Mouse (Mus musculus): ENCODE data around the gene Tmed10. TPM values are rescaled to one million over a fixed set of nuclear protein-coding genes. Genes with fewer than 3 reads are reported as not detected.

Gene Tmed10
- polyA plus RNA-seq, 1 experiment from 2014 or later = 264 TPM

- H3K4me2 ChIP-seq = no peak overlapping the region
- no peak overlapping the region for H3K27ac ChIP-seq
- no peak overlapping the region for H3K9ac ChIP-seq (replicated peaks)
- WGBS = 54% methylated on average over 3 of the region's 3 CpGs
- no peaks in the 10 kb centered on the region for H3K27me3 ChIP-seq
- peaks cover 3% of the 10 kb centered on the region; the same call in 1 of the 2 replicates for H3K4me1 ChIP-seq (replicated peaks)
- H3K9me3 ChIP-seq = no peaks in the 10 kb centered on the region
- ATAC-seq (ENCODE audit: insufficient number of reproducible peaks, insufficient read depth, low FRiP score, low TSS enrichment, low read depth) = no peak
- H3K4me3 ChIP-seq (replicated peaks) = no peak overlapping the region
- H3K36me3 ChIP-seq = peaks cover 98% of the 10 kb centered on the region
Observed at GRCm38 (mm10) chr12:85308651-85309050, 66.0 kb downstream of the Tmed10 start.

GRCm38 (mm10) chr12:85305247-85305892 is 69.3 kb downstream of the Tmed10 start:
- no peak for ATAC-seq (ENCODE audit: insufficient number of reproducible peaks, insufficient read depth, low FRiP score, low TSS enrichment, low read depth)
- peaks cover 97% of the 10 kb centered on the region for H3K36me3 ChIP-seq
- H3K27me3 ChIP-seq = no peaks in the 10 kb centered on the region
- no peaks in the 10 kb centered on the region for H3K9me3 ChIP-seq
- WGBS = 51% methylated on average over 16 of the region's 16 CpGs
- H3K9ac ChIP-seq (replicated peaks) = no peak overlapping the region; the same call in 1 of the 2 replicates
- peaks cover 3% of the 10 kb centered on the region; the same call in 1 of the 2 replicates for H3K4me1 ChIP-seq (replicated peaks)
- no peak overlapping the region for H3K4me2 ChIP-seq
- H3K27ac ChIP-seq = 0 out of 2 replicates have a peak overlapping the region, but pooled peaks have one; percentile 35
- no peak overlapping the region for H3K4me3 ChIP-seq (replicated peaks)

GRCm38 (mm10) chr12:85304725-85305124 is 69.9 kb downstream of the Tmed10 start:
- peaks cover 97% of the 10 kb centered on the region for H3K36me3 ChIP-seq
- H3K27me3 ChIP-seq = no peaks in the 10 kb centered on the region
- H3K4me1 ChIP-seq (replicated peaks) = peaks cover 3% of the 10 kb centered on the region; the same call in 1 of the 2 replicates
- no peak overlapping the region for H3K27ac ChIP-seq
- H3K4me3 ChIP-seq (replicated peaks) = no peak overlapping the region
- no peaks in the 10 kb centered on the region for H3K9me3 ChIP-seq
- ATAC-seq (ENCODE audit: insufficient number of reproducible peaks, insufficient read depth, low FRiP score, low TSS enrichment, low read depth) = no peak
- WGBS = 65% methylated on average over 4 of the region's 4 CpGs
- no peak overlapping the region for H3K4me2 ChIP-seq
- H3K9ac ChIP-seq (replicated peaks) = no peak overlapping the region

- Histone ChIP-seq H3K4me1 (replicated peaks) (peaks cover 11% of the 10 kb centered on the region), H3K4me2 (no peak overlapping the region), H3K27ac (no peak overlapping the region), H3K27me3 (no peaks in the 10 kb centered on the region), H3K9ac (replicated peaks) (no peak overlapping the region), H3K9me3 (no peaks in the 10 kb centered on the region), H3K4me3 (replicated peaks) (no peak overlapping the region), H3K36me3 (peaks cover 92% of the 10 kb centered on the region)
- 54% methylated on average over 2 of the region's 2 CpGs for WGBS
- no peak for ATAC-seq (ENCODE audit: insufficient number of reproducible peaks, insufficient read depth, low FRiP score, low TSS enrichment, low read depth)
Observed at GRCm38 (mm10) chr12:85303256-85303655, 71.4 kb downstream of the Tmed10 start.

- no peak for ATAC-seq (ENCODE audit: insufficient number of reproducible peaks, insufficient read depth, low FRiP score, low TSS enrichment, low read depth)
- 39% methylated on average over 1 of the region's 1 CpGs for WGBS
- Histone ChIP-seq H3K9ac (replicated peaks) (no peak overlapping the region), H3K27ac (no peak overlapping the region), H3K4me1 (replicated peaks) (peaks cover 28% of the 10 kb centered on the region), H3K27me3 (no peaks in the 10 kb centered on the region), H3K9me3 (peaks cover 7% of the 10 kb centered on the region), H3K36me3 (peaks cover 49% of the 10 kb centered on the region), H3K4me3 (replicated peaks) (no peak overlapping the region), H3K4me2 (no peak overlapping the region)
Observed at GRCm38 (mm10) chr12:85298835-85299180, 75.8 kb downstream of the Tmed10 start.

- ATAC-seq (ENCODE audit: insufficient number of reproducible peaks, insufficient read depth, low FRiP score, low TSS enrichment, low read depth) = no peak
Observed at GRCm38 (mm10) chr12:85298127-85298834, 76.4 kb downstream of the Tmed10 start.

GRCm38 (mm10) chr12:85297345-85297997 is 77.2 kb downstream of the Tmed10 start:
- Histone ChIP-seq H3K4me1 (replicated peaks) (peaks cover 28% of the 10 kb centered on the region), H3K9ac (replicated peaks) (no peak overlapping the region), H3K27me3 (no peaks in the 10 kb centered on the region), H3K27ac (peak overlapping the region; percentile 42; the same call in 1 of the 2 replicates), H3K9me3 (peaks cover 7% of the 10 kb centered on the region), H3K4me3 (replicated peaks) (no peak overlapping the region), H3K4me2 (no peak overlapping the region), H3K36me3 (peaks cover 37% of the 10 kb centered on the region)
- ATAC-seq (ENCODE audit: insufficient number of reproducible peaks, insufficient read depth, low FRiP score, low TSS enrichment, low read depth) = peak; percentile 53; the same call in 1 of the 2 replicates
- WGBS = 60% methylated on average over 10 of the region's 10 CpGs

More at GRCm38 (mm10) chr12:85298127-85298834, 76.4 kb downstream of the Tmed10 start:
- Histone ChIP-seq H3K4me3 (replicated peaks) (no peak overlapping the region), H3K27me3 (no peaks in the 10 kb centered on the region), H3K9ac (replicated peaks) (no peak overlapping the region), H3K9me3 (peaks cover 7% of the 10 kb centered on the region), H3K4me1 (replicated peaks) (peaks cover 28% of the 10 kb centered on the region), H3K4me2 (no peak overlapping the region), H3K27ac (0 out of 2 replicates have a peak overlapping the region, but pooled peaks have one; percentile 42), H3K36me3 (peaks cover 43% of the 10 kb centered on the region)
- 21% methylated on average over 11 of the region's 11 CpGs for WGBS

GRCm38 (mm10) chr12:85296915-85297314 is 77.7 kb downstream of the Tmed10 start:
- H3K9me3 ChIP-seq = peaks cover 7% of the 10 kb centered on the region
- H3K36me3 ChIP-seq = peaks cover 31% of the 10 kb centered on the region
- no peak overlapping the region for H3K4me2 ChIP-seq
- peak overlapping the region; percentile 42; the same call in 1 of the 2 replicates for H3K27ac ChIP-seq
- 63% methylated on average over 5 of the region's 5 CpGs for WGBS
- no peak for ATAC-seq (ENCODE audit: insufficient number of reproducible peaks, insufficient read depth, low FRiP score, low TSS enrichment, low read depth)
- no peak overlapping the region for H3K9ac ChIP-seq (replicated peaks)
- no peak overlapping the region for H3K4me3 ChIP-seq (replicated peaks)
- H3K4me1 ChIP-seq (replicated peaks) = peaks cover 28% of the 10 kb centered on the region
- no peaks in the 10 kb centered on the region for H3K27me3 ChIP-seq

GRCm38 (mm10) chr12:85295506-85295905 is 79.1 kb downstream of the Tmed10 start:
- Histone ChIP-seq H3K4me1 (replicated peaks) (peaks cover 28% of the 10 kb centered on the region), H3K9ac (replicated peaks) (no peak overlapping the region), H3K36me3 (peaks cover 17% of the 10 kb centered on the region), H3K4me2 (no peak overlapping the region), H3K4me3 (replicated peaks) (no peak overlapping the region), H3K27ac (no peak overlapping the region), H3K9me3 (peaks cover 7% of the 10 kb centered on the region), H3K27me3 (no peaks in the 10 kb centered on the region; the same call in 1 of the 2 replicates)
- WGBS = 84% methylated on average over 2 of the region's 2 CpGs
- no peak for ATAC-seq (ENCODE audit: insufficient number of reproducible peaks, insufficient read depth, low FRiP score, low TSS enrichment, low read depth)

GRCm38 (mm10) chr12:85292906-85293305 is 81.7 kb downstream of the Tmed10 start:
- H3K27ac ChIP-seq = no peak overlapping the region
- H3K27me3 ChIP-seq = peaks cover 9% of the 10 kb centered on the region
- no peak overlapping the region for H3K9ac ChIP-seq (replicated peaks)
- no peak overlapping the region for H3K4me2 ChIP-seq
- no peak for ATAC-seq (ENCODE audit: insufficient number of reproducible peaks, insufficient read depth, low FRiP score, low TSS enrichment, low read depth)
- H3K4me1 ChIP-seq (replicated peaks) = peaks cover 26% of the 10 kb centered on the region
- no peak overlapping the region for H3K4me3 ChIP-seq (replicated peaks)
- no peaks in the 10 kb centered on the region for H3K36me3 ChIP-seq
- peaks cover 7% of the 10 kb centered on the region for H3K9me3 ChIP-seq

- Histone ChIP-seq H3K27me3 (peaks cover 9% of the 10 kb centered on the region), H3K4me2 (no peak overlapping the region), H3K4me3 (replicated peaks) (no peak overlapping the region), H3K4me1 (replicated peaks) (peaks cover 19% of the 10 kb centered on the region), H3K9ac (replicated peaks) (no peak overlapping the region), H3K27ac (no peak overlapping the region), H3K9me3 (peaks cover 7% of the 10 kb centered on the region), H3K36me3 (no peaks in the 10 kb centered on the region)
- no peak for ATAC-seq (ENCODE audit: insufficient number of reproducible peaks, insufficient read depth, low FRiP score, low TSS enrichment, low read depth)
- WGBS = 80% methylated on average over 6 of the region's 6 CpGs
Observed at GRCm38 (mm10) chr12:85292288-85292687, 82.4 kb downstream of the Tmed10 start.
